Mouse (Mus musculus) T-helper 2 cell (primary cell): Measurements from ENCODE around the gene Foxg1.

Source experiments
- in situ Hi-C: fragments of 300-600 bp; cut with MboI, MseI; formaldehyde crosslinking; loops from one replicate; pipeline ENCODE4 v1.15.1; 2025; ENCODE audit warnings: high pct_unique_total_duplicates

The Foxg1 gene

GRCm38 (mm10) chr12:49409833-49410232 lies 27.4 kb downstream of the Foxg1 start:
- in situ Hi-C loops: no loop called here

- in situ Hi-C loops: no loop called here
Observed at GRCm38 (mm10) chr12:49417963-49418362, 35.5 kb downstream of the Foxg1 start.
